Comparison of ENCODE assay signal across 17 mouse cellular contexts in the genomic region with DNA sequence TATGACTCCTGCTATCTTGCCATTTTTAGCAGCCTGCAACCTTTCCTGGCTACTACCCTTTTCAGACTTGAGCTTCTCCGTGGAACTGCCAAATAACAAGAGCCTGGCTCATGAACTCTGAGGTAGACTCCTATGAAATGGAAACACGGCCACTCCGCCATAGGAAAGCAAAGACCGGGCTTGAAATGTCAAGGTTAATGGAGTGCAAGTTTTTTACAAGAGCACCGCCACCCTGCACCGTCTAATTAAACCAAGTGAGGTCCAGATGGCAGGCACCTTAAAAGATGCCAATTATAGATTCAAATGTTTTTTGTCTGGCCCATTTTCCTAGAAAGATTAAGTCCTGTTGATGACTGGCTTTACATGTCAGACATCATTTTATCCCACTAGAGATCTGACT.
DNase-seq lines count a peak whose midpoint lies in the region; ATAC-seq lines count a peak whose summit lies in the region.
"Had no signal": no experiment of that assay in that cellular context is flagged by ENCODE, and none has a peak within 500 bp of the region (broad histone marks: within the 10 kb centered on the region; RNA-seq: fewer than 3 reads in every experiment).

No protein-coding gene starts in this region.

- 12% methylated on average over 6 of the region's 6 CpGs for WGBS in limb, embryonic 11.5 days
- WGBS in hindbrain, embryonic 16.5 days: 64% methylated on average over 6 of the region's 6 CpGs

- intact Hi-C loops in left cerebral cortex, postnatal 4 days (cut with DNase I): no loop called here
- intact Hi-C loops in left cerebral cortex, postnatal 25 days (cut with DNase I): no loop called here

- peak overlapping the region; percentile 25; the same call in 1 of the 2 replicates for H3K27ac ChIP-seq in limb, embryonic 11.5 days (replicated peaks; ENCODE audit: low read depth, low read length)
- no peak overlapping the region for H3K27ac ChIP-seq in hindbrain, embryonic 16.5 days (ENCODE audit: low read depth, low read length)
- H3K27ac ChIP-seq: embryonic facial prominence, embryonic 15.5 days; forebrain, embryonic 10.5 days; hindbrain, embryonic 15.5 days had no signal

- no peak overlapping the region for H3K4me2 ChIP-seq in limb, embryonic 11.5 days (ENCODE audit: low read depth, severe bottlenecking)
- no peak overlapping the region for H3K4me2 ChIP-seq in hindbrain, embryonic 16.5 days (ENCODE audit: low read length)
- H3K4me2 ChIP-seq: embryonic facial prominence, embryonic 15.5 days; heart, embryonic 12.5 days; hindbrain, embryonic 15.5 days had no signal

- DNase-seq in cerebellum, postnatal 14 days: peak; percentile 14 to 42
- DNase-seq in cerebellum, adult 11 months: no peak
- DNase-seq in left cerebral cortex, postnatal 4 days: peak; percentile 33
- DNase-seq in left cerebral cortex, postnatal 25 days (ENCODE audit: low spot score in 2 of 2): no peak
- DNase-seq in limb, embryonic 11.5 days (ENCODE audit: low spot score): peak; percentile 59
- DNase-seq in retina, embryonic 14.5 days (ENCODE audit: low spot score): peak; percentile 17
- DNase-seq: adrenal gland, postnatal 14 days; cerebellum, postnatal 36 days; gastrocnemius, postnatal 25 days had no signal

- no peak overlapping the region for H3K4me3 ChIP-seq in limb, embryonic 11.5 days (ENCODE audit: low read depth, low read length)
- H3K4me3 ChIP-seq in hindbrain, embryonic 16.5 days (ENCODE audit: low read length): no peak overlapping the region
- H3K4me3 ChIP-seq: embryonic facial prominence, embryonic 15.5 days; erythroblast, embryonic 14.5 days; forebrain, embryonic 10.5 days; heart, embryonic 12.5 days; hindbrain, embryonic 15.5 days had no signal

- no peak overlapping the region for H3K9ac ChIP-seq in limb, embryonic 11.5 days (ENCODE audit: low read length)
- H3K9ac ChIP-seq in hindbrain, embryonic 16.5 days (ENCODE audit: low read depth, low read length): no peak overlapping the region
- H3K9ac ChIP-seq: embryonic facial prominence, embryonic 15.5 days; heart, embryonic 12.5 days; hindbrain, embryonic 15.5 days had no signal

- no peaks in the 10 kb centered on the region for H3K27me3 ChIP-seq in limb, embryonic 11.5 days (ENCODE audit: control insufficient read depth, insufficient read depth, low read length)
- H3K27me3 ChIP-seq in hindbrain, embryonic 16.5 days (replicated peaks; ENCODE audit: control insufficient read depth, insufficient read depth, low read length): no peaks in the 10 kb centered on the region
- H3K27me3 ChIP-seq: heart, embryonic 12.5 days; hindbrain, embryonic 15.5 days had no signal

- H3K4me1 ChIP-seq in limb, embryonic 11.5 days (ENCODE audit: control insufficient read depth, insufficient read depth, low read length): peaks cover 13% of the 10 kb centered on the region
- peaks cover 5% of the 10 kb centered on the region for H3K4me1 ChIP-seq in hindbrain, embryonic 16.5 days (ENCODE audit: control insufficient read depth, insufficient read depth, low read depth, low read length)
- H3K4me1 ChIP-seq: embryonic facial prominence, embryonic 15.5 days; heart, embryonic 12.5 days had no signal

- no peaks in the 10 kb centered on the region for H3K36me3 ChIP-seq in limb, embryonic 11.5 days (ENCODE audit: control insufficient read depth, insufficient read depth, low read length)
- no peaks in the 10 kb centered on the region for H3K36me3 ChIP-seq in hindbrain, embryonic 16.5 days (ENCODE audit: control insufficient read depth, insufficient read depth, low read length)
- H3K36me3 ChIP-seq: embryonic facial prominence, embryonic 15.5 days; forebrain, embryonic 10.5 days; heart, embryonic 12.5 days; hindbrain, embryonic 15.5 days had no signal

- no peaks in the 10 kb centered on the region for H3K9me3 ChIP-seq in limb, embryonic 11.5 days (ENCODE audit: control insufficient read depth, low read length)
- no peaks in the 10 kb centered on the region for H3K9me3 ChIP-seq in hindbrain, embryonic 16.5 days (ENCODE audit: control insufficient read depth, low read length)
- H3K9me3 ChIP-seq: embryonic facial prominence, embryonic 15.5 days; forebrain, embryonic 10.5 days; heart, embryonic 12.5 days; hindbrain, embryonic 15.5 days had no signal

- ATAC-seq in limb, embryonic 11.5 days (ENCODE audit: insufficient number of reproducible peaks, low FRiP score, low TSS enrichment, low read depth): no peak
- no peak for ATAC-seq in monocyte, adult 5-6 weeks (replicated peaks; ENCODE audit: insufficient number of reproducible peaks, low FRiP score, low TSS enrichment, poor library complexity, severe bottlenecking)
- ATAC-seq in hindbrain, embryonic 16.5 days: no peak
- ATAC-seq: forebrain, embryonic 16.5 days had no signal

Comparison
In these comparisons a context has a peak if more than half of its experiments do, and no peak if none do; other contexts are left out.
1. DNase-seq: peak in cerebellum, postnatal 14 days (2 of 2), left cerebral cortex, postnatal 4 days (single experiment), limb, embryonic 11.5 days (single experiment) and retina, embryonic 14.5 days (single experiment); none in cerebellum, adult 11 months (single experiment) and left cerebral cortex, postnatal 25 days (0 of 2).